12 mouse cellular contexts compared by ENCODE assay signal in genomic region chr17:62997691-62998090, GRCm38 (mm10).
DNase-seq lines count a peak whose midpoint lies in the region; ATAC-seq lines count a peak whose summit lies in the region.
"Had no signal": no experiment of that assay in that cellular context is flagged by ENCODE, and none has a peak within 500 bp of the region (broad histone marks: within the 10 kb centered on the region; RNA-seq: fewer than 3 reads in every experiment).

No protein-coding gene starts in this region.

- no peak for ATAC-seq in intestine, embryonic 14.5 days (replicated peaks; ENCODE audit: low FRiP score, low TSS enrichment, low read depth)
- ATAC-seq in intestine, embryonic 16.5 days: no peak
- peak; percentile 82 to 91 for ATAC-seq in hematopoietic stem cell, adult 5-6 weeks (replicated peaks in 1 of 2; ENCODE audit: insufficient read depth in 1 of 2, low FRiP score in 2 of 2, low TSS enrichment in 1 of 2, low read depth in 1 of 2, poor library complexity in 2 of 2, severe bottlenecking in 2 of 2)
- ATAC-seq: intestine, postnatal 0 days had no signal

- H3K27me3 ChIP-seq in intestine, embryonic 14.5 days (replicated peaks; ENCODE audit: control insufficient read depth, insufficient read depth, low read length): no peaks in the 10 kb centered on the region
- H3K27me3 ChIP-seq in intestine, embryonic 16.5 days (replicated peaks; ENCODE audit: control insufficient read depth, insufficient read depth, low read length): no peaks in the 10 kb centered on the region
- H3K27me3 ChIP-seq: heart, embryonic 15.5 days; lung, embryonic 15.5 days had no signal

- H3K27ac ChIP-seq in intestine, embryonic 14.5 days (ENCODE audit: low read depth): no peak overlapping the region
- no peak overlapping the region for H3K27ac ChIP-seq in intestine, embryonic 16.5 days (ENCODE audit: low read length)
- H3K27ac ChIP-seq: heart, embryonic 15.5 days; lung, embryonic 15.5 days had no signal

- no peak overlapping the region for H3K4me2 ChIP-seq in intestine, embryonic 14.5 days (ENCODE audit: low read length)
- H3K4me2 ChIP-seq in intestine, embryonic 16.5 days (ENCODE audit: low read depth, low read length): no peak overlapping the region
- H3K4me2 ChIP-seq: heart, embryonic 15.5 days; lung, embryonic 15.5 days had no signal

- H3K4me1 ChIP-seq in intestine, embryonic 14.5 days (replicated peaks; ENCODE audit: control insufficient read depth, insufficient read depth, low read length): no peaks in the 10 kb centered on the region
- no peaks in the 10 kb centered on the region for H3K4me1 ChIP-seq in intestine, embryonic 16.5 days (ENCODE audit: control insufficient read depth, insufficient read depth, low read length)
- H3K4me1 ChIP-seq: lung, embryonic 15.5 days had no signal

- DNase-seq in intestine, embryonic 14.5 days (ENCODE audit: low spot score): peak; percentile 42
- DNase-seq in NIH3T3 (ENCODE audit: low read depth): peak; percentile 13
- peak; percentile 85 for DNase-seq in adrenal gland, adult 8-10 months
- no peak for DNase-seq in embryo, embryonic 10 days (ENCODE audit: low spot score)
- DNase-seq in urinary bladder, postnatal 10 days (ENCODE audit: low spot score): no peak
- DNase-seq: cerebellum, adult 18-20 months; right cerebral cortex, postnatal 4 days had no signal

- no peak overlapping the region for H3K9ac ChIP-seq in intestine, embryonic 14.5 days (ENCODE audit: low read length)
- no peak overlapping the region for H3K9ac ChIP-seq in intestine, embryonic 16.5 days (ENCODE audit: low read depth, low read length)
- H3K9ac ChIP-seq: heart, embryonic 15.5 days; lung, embryonic 15.5 days had no signal

- WGBS in intestine, embryonic 14.5 days: 45% methylated on average over 5 of the region's 5 CpGs
- WGBS in intestine, embryonic 16.5 days: 57% methylated on average over 5 of the region's 5 CpGs

- no peak overlapping the region for H3K4me3 ChIP-seq in intestine, embryonic 14.5 days (ENCODE audit: low read depth, low read length)
- H3K4me3 ChIP-seq in intestine, embryonic 16.5 days (ENCODE audit: low read length): no peak overlapping the region
- H3K4me3 ChIP-seq: heart, embryonic 15.5 days; lung, embryonic 15.5 days had no signal

- H3K9me3 ChIP-seq in intestine, embryonic 14.5 days (ENCODE audit: control insufficient read depth, low read length): no peaks in the 10 kb centered on the region
- no peaks in the 10 kb centered on the region for H3K9me3 ChIP-seq in intestine, embryonic 16.5 days (ENCODE audit: control insufficient read depth, low read length)
- H3K9me3 ChIP-seq: heart, embryonic 15.5 days; lung, embryonic 15.5 days had no signal

- no peaks in the 10 kb centered on the region for H3K36me3 ChIP-seq in intestine, embryonic 14.5 days (ENCODE audit: control insufficient read depth, insufficient read depth, low read length)
- H3K36me3 ChIP-seq in intestine, embryonic 16.5 days (ENCODE audit: control insufficient read depth, insufficient read depth, low read length): no peaks in the 10 kb centered on the region
- H3K36me3 ChIP-seq: heart, embryonic 15.5 days; lung, embryonic 15.5 days had no signal

Comparison
In these comparisons a context has a peak if more than half of its experiments do, and no peak if none do; other contexts are left out.
1. ATAC-seq: peak in hematopoietic stem cell, adult 5-6 weeks (2 of 2); none in intestine, embryonic 14.5 days (single experiment) and intestine, embryonic 16.5 days (single experiment).
2. DNase-seq: peak in intestine, embryonic 14.5 days (single experiment), NIH3T3 (single experiment) and adrenal gland, adult 8-10 months (single experiment); none in embryo, embryonic 10 days (single experiment) and urinary bladder, postnatal 10 days (single experiment).